Mouse (Mus musculus): ENCODE results near the gene Cib1.

GRCm38 (mm10) chr7:80260625-80261371 lies 28.2 kb upstream of the Cib1 start, which contains the start of gene Ngrn:
- TF ChIP-seq CTCF (IDR thresholded peaks at IDR 0.05; ENCODE audit: extremely low read depth, insufficient read depth, low read length) (0 out of 2 replicates have a peak, but pooled peaks have one; percentile 4), POLR2A (IDR thresholded peaks at IDR 0.05; ENCODE audit: extremely low read depth, insufficient read depth, low read length) (peak; percentile 90)
